Mouse (Mus musculus): Measurements from ENCODE around the gene Crybb3. TPM values are rescaled to one million over a fixed set of nuclear protein-coding genes. Genes with fewer than 3 reads are reported as not detected.
A peak's percentile ranks its signal among the peaks of the same experiment; 100 is the strongest.
"Not testable (repeated sequence)": the region's sequence is repeated elsewhere in the genome, so short reads cannot be mapped to it uniquely, and the experiment has no call there.

The Crybb3 gene
- polyA plus RNA-seq, 1 experiment from 2014 or later = 0.91 TPM

DNA sequence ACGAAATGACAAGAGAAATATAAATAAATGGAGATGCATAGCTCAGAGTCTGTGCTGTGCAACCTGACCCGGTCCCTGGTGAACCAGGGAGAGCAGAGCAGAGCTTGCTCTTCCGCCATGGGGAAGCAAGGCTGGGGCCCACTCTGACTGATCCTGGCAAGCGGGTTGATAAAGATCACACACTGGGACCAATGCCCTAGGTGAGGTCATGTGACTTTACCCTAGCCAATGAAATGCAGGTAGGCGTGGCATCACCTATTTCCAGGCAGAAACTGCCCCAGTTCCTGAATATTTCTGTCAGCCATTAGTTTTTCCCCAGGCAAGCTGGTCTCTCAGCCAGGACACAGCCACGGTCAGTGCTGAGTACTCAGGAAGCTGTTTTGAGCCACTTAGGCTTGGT, 37.3 kb upstream of the Crybb3 start:
- Histone ChIP-seq H3K4me2 (ENCODE audit: low read depth, low read length) (no peak overlapping the region), H3K27ac (ENCODE audit: low read depth, low read length) (no peak overlapping the region), H3K36me3 (ENCODE audit: control insufficient read depth, insufficient read depth, low read length) (no peaks in the 10 kb centered on the region), H3K4me3 (ENCODE audit: low read depth, low read length) (no peak overlapping the region), H3K9ac (replicated peaks; ENCODE audit: low read depth, low read length) (no peak overlapping the region), H3K4me1 (ENCODE audit: control insufficient read depth, insufficient read depth, low read length) (peaks cover 11% of the 10 kb centered on the region), H3K9me3 (ENCODE audit: control insufficient read depth, low read length) (no peaks in the 10 kb centered on the region), H3K27me3 (ENCODE audit: control insufficient read depth, insufficient read depth, low read length) (no peaks in the 10 kb centered on the region)
- ATAC-seq (ENCODE audit: low read depth) = no peak
- WGBS = 64% methylated on average over 6 of the region's 6 CpGs

DNA sequence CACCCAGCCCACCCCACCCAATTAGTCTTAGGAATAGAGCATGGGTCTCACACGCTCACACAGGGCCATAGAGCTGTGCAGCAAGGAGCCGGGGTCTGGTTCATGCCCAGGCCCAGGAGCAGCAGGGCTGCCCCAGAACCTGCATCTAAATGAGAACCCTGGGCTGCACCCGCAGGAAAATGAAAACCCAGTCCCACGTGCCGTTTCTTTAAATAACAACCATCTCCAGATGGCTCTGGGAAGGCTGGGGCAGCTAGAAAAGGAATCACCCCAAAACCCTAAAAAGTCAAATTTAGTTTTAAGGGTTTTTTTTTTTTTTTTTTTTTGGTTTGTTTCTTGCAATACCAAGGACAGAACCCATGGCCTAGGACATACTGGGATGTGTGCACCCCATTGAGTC, 36.0 kb upstream of the Crybb3 start:
- WGBS = 64% methylated on average over 5 of the region's 5 CpGs
- Histone ChIP-seq H3K4me2 (ENCODE audit: low read depth, low read length) (no peak overlapping the region), H3K9me3 (ENCODE audit: control insufficient read depth, low read length) (no peaks in the 10 kb centered on the region), H3K27ac (ENCODE audit: low read depth, low read length) (no peak overlapping the region), H3K36me3 (ENCODE audit: control insufficient read depth, insufficient read depth, low read length) (no peaks in the 10 kb centered on the region), H3K9ac (replicated peaks; ENCODE audit: low read depth, low read length) (no peak overlapping the region), H3K4me3 (ENCODE audit: low read depth, low read length) (no peak overlapping the region), H3K27me3 (ENCODE audit: control insufficient read depth, insufficient read depth, low read length) (no peaks in the 10 kb centered on the region), H3K4me1 (ENCODE audit: control insufficient read depth, insufficient read depth, low read length) (peaks cover 11% of the 10 kb centered on the region)
- ATAC-seq (ENCODE audit: low read depth) = no peak

GRCm38 (mm10) chr5:113115896-113116295, 34.5 kb upstream of the Crybb3 start:
- 77% methylated on average over 10 of the region's 10 CpGs for WGBS
- no peak for ATAC-seq (ENCODE audit: low read depth)
- H3K9ac ChIP-seq (replicated peaks; ENCODE audit: low read depth, low read length) = no peak overlapping the region
- H3K4me3 ChIP-seq (ENCODE audit: low read depth, low read length) = no peak overlapping the region
- peaks cover 7% of the 10 kb centered on the region; the same call in 1 of the 2 replicates for H3K4me1 ChIP-seq (ENCODE audit: control insufficient read depth, insufficient read depth, low read length)
- no peaks in the 10 kb centered on the region for H3K27me3 ChIP-seq (ENCODE audit: control insufficient read depth, insufficient read depth, low read length)
- H3K4me2 ChIP-seq (ENCODE audit: low read depth, low read length) = no peak overlapping the region
- no peak overlapping the region for H3K27ac ChIP-seq (ENCODE audit: low read depth, low read length)
- no peaks in the 10 kb centered on the region for H3K9me3 ChIP-seq (ENCODE audit: control insufficient read depth, low read length)
- H3K36me3 ChIP-seq (ENCODE audit: control insufficient read depth, insufficient read depth, low read length) = no peaks in the 10 kb centered on the region

GRCm38 (mm10) chr5:113114264-113115225, 33.2 kb upstream of the Crybb3 start:
- Histone ChIP-seq H3K4me1 (ENCODE audit: control insufficient read depth, insufficient read depth, low read length) (0 out of 2 replicates have a peak, but pooled peaks cover 6% of the 10 kb centered on the region), H3K27ac (ENCODE audit: low read depth, low read length) (no peak overlapping the region), H3K4me2 (ENCODE audit: low read depth, low read length) (no peak overlapping the region), H3K27me3 (ENCODE audit: control insufficient read depth, insufficient read depth, low read length) (no peaks in the 10 kb centered on the region), H3K9me3 (ENCODE audit: control insufficient read depth, low read length) (no peaks in the 10 kb centered on the region), H3K4me3 (ENCODE audit: low read depth, low read length) (no peak overlapping the region), H3K36me3 (ENCODE audit: control insufficient read depth, insufficient read depth, low read length) (no peaks in the 10 kb centered on the region), H3K9ac (replicated peaks; ENCODE audit: low read depth, low read length) (no peak overlapping the region)
- WGBS = 39% methylated on average over 20 of the region's 20 CpGs
- ATAC-seq (ENCODE audit: low read depth) = no peak

GRCm38 (mm10) chr5:113113120-113113519, 31.7 kb upstream of the Crybb3 start:
- WGBS = 43% methylated on average over 5 of the region's 5 CpGs
- no peak for ATAC-seq (ENCODE audit: low read depth)
- no peak overlapping the region for H3K4me3 ChIP-seq (ENCODE audit: low read depth, low read length)
- no peak overlapping the region for H3K27ac ChIP-seq (ENCODE audit: low read depth, low read length)
- no peaks in the 10 kb centered on the region for H3K36me3 ChIP-seq (ENCODE audit: control insufficient read depth, insufficient read depth, low read length)
- no peaks in the 10 kb centered on the region for H3K9me3 ChIP-seq (ENCODE audit: control insufficient read depth, low read length)
- no peak overlapping the region for H3K4me2 ChIP-seq (ENCODE audit: low read depth, low read length)
- H3K4me1 ChIP-seq (ENCODE audit: control insufficient read depth, insufficient read depth, low read length) = 0 out of 2 replicates have a peak, but pooled peaks cover 6% of the 10 kb centered on the region
- no peak overlapping the region for H3K9ac ChIP-seq (replicated peaks; ENCODE audit: low read depth, low read length)
- no peaks in the 10 kb centered on the region for H3K27me3 ChIP-seq (ENCODE audit: control insufficient read depth, insufficient read depth, low read length)

- Histone ChIP-seq H3K9me3 (ENCODE audit: control insufficient read depth, low read length) (no peaks in the 10 kb centered on the region), H3K4me3 (ENCODE audit: low read depth, low read length) (no peak overlapping the region), H3K4me1 (ENCODE audit: control insufficient read depth, insufficient read depth, low read length) (0 out of 2 replicates have a peak, but pooled peaks cover 6% of the 10 kb centered on the region), H3K9ac (replicated peaks; ENCODE audit: low read depth, low read length) (no peak overlapping the region), H3K36me3 (ENCODE audit: control insufficient read depth, insufficient read depth, low read length) (no peaks in the 10 kb centered on the region), H3K27me3 (ENCODE audit: control insufficient read depth, insufficient read depth, low read length) (no peaks in the 10 kb centered on the region), H3K27ac (ENCODE audit: low read depth, low read length) (no peak overlapping the region), H3K4me2 (ENCODE audit: low read depth, low read length) (no peak overlapping the region)
- ATAC-seq (ENCODE audit: low read depth) = no peak
- WGBS = 1% methylated on average over 4 of the region's 4 CpGs
Observed at GRCm38 (mm10) chr5:113111336-113111735, 30.0 kb upstream of the Crybb3 start.

- no peak for ATAC-seq (ENCODE audit: low read depth)
- 0% methylated on average over 1 of the region's 1 CpGs for WGBS
Observed at GRCm38 (mm10) chr5:113110929-113111328, 29.5 kb upstream of the Crybb3 start.

GRCm38 (mm10) chr5:113109651-113110050, 28.3 kb upstream of the Crybb3 start:
- not testable (repeated sequence) for H3K4me1 ChIP-seq (ENCODE audit: control insufficient read depth, insufficient read depth, low read length); H3K27me3 ChIP-seq (ENCODE audit: control insufficient read depth, insufficient read depth, low read length); H3K9me3 ChIP-seq (ENCODE audit: control insufficient read depth, low read length); H3K9ac ChIP-seq (replicated peaks; ENCODE audit: low read depth, low read length); H3K4me3 ChIP-seq (ENCODE audit: low read depth, low read length); H3K27ac ChIP-seq (ENCODE audit: low read depth, low read length); ATAC-seq (ENCODE audit: low read depth); H3K36me3 ChIP-seq (ENCODE audit: control insufficient read depth, insufficient read depth, low read length); H3K4me2 ChIP-seq (ENCODE audit: low read depth, low read length)
- WGBS = 91% methylated on average over 2 of the region's 2 CpGs

More at GRCm38 (mm10) chr5:113110929-113111328, 29.5 kb upstream of the Crybb3 start:
- Histone ChIP-seq H3K9me3 (ENCODE audit: control insufficient read depth, low read length) (no peaks in the 10 kb centered on the region), H3K9ac (replicated peaks; ENCODE audit: low read depth, low read length) (no peak overlapping the region), H3K4me3 (ENCODE audit: low read depth, low read length) (no peak overlapping the region), H3K36me3 (ENCODE audit: control insufficient read depth, insufficient read depth, low read length) (no peaks in the 10 kb centered on the region), H3K27ac (ENCODE audit: low read depth, low read length) (peak overlapping the region; percentile 55), H3K4me2 (ENCODE audit: low read depth, low read length) (no peak overlapping the region), H3K27me3 (ENCODE audit: control insufficient read depth, insufficient read depth, low read length) (no peaks in the 10 kb centered on the region), H3K4me1 (ENCODE audit: control insufficient read depth, insufficient read depth, low read length) (0 out of 2 replicates have a peak, but pooled peaks cover 6% of the 10 kb centered on the region)

DNA sequence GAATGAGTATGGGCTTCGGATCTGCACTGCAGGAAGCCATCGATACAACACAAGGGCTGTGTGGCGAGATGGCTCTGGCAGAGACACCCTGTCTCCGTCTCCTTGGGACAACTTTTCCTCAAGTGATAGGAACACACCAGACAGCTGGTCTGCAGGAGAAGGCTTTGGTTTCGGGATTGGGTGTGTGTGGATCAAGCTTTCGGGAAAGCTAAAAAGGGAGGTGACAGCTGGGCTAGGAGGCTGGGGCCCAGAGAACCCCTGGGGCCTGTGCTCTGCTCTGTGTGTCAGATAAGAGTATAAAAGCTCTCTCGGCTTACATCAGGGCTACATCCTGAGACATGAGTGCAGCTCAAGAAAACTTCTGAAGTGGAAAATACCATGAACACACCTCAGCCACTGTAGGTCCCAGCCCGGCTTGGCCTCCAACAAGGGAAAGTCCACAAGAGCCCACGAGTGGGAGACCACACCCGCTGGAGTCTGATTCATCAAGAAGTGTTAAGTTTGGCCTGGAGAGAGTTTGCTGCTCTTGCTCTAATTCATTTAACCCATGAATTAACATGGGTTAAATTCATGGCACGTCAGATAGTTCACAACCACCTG, 26.9 kb upstream of the Crybb3 start:
- Histone ChIP-seq H3K4me1 (ENCODE audit: control insufficient read depth, insufficient read depth, low read length) (0 out of 2 replicates have a peak, but pooled peaks cover 6% of the 10 kb centered on the region), H3K9me3 (ENCODE audit: control insufficient read depth, low read length) (no peaks in the 10 kb centered on the region), H3K4me3 (ENCODE audit: low read depth, low read length) (no peak overlapping the region), H3K36me3 (ENCODE audit: control insufficient read depth, insufficient read depth, low read length) (no peaks in the 10 kb centered on the region), H3K27me3 (ENCODE audit: control insufficient read depth, insufficient read depth, low read length) (no peaks in the 10 kb centered on the region), H3K9ac (replicated peaks; ENCODE audit: low read depth, low read length) (no peak overlapping the region), H3K27ac (ENCODE audit: low read depth, low read length) (no peak overlapping the region), H3K4me2 (ENCODE audit: low read depth, low read length) (no peak overlapping the region)
- WGBS = 82% methylated on average over 11 of the region's 11 CpGs
- ATAC-seq (ENCODE audit: low read depth) = no peak

Data from neural tube, embryonic 14.5 days (tissue).